ENCODE assay signal across 19 mouse cellular contexts in the genomic region with DNA sequence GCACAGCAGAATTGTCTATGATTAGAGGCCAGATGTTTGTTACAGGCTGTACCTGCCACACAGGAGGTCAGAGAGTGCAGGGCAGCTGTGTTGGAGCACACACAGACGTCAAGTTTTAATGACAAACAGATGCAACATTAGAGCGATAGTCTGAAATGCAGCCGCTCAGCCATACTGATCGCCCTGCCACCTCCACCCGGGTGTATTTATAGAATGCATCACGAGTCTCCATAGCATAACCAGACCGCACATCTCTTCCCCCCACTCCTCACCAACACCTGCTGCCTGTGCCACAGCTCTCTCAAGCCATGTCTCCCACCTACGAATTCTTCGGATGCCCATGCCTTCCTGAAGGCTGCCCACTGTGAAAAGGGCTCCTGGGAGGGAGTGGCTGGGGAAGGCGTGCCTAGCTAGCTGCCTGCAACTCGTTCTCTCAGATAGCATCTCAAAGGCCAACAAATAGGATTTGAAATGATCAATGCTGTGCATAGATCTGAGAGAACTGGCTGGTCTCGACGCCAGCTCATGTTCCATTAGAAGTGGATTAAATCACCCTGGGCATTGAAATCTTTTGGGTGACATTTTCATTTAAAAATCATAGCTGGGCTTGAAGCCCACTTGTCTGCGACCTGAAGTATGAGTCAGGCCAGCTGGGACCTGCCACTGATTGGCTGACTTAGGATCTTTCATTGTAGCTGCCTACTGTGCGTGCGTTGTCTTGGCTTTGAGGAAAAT. TPM values are rescaled to one million over a fixed set of nuclear protein-coding genes. Genes with fewer than 3 reads are reported as not detected.
DNase-seq lines count a peak whose midpoint lies in the region; ATAC-seq and TF ChIP-seq lines count a peak whose summit lies in the region.
"Had no signal": no experiment of that assay in that cellular context is flagged by ENCODE, and none has a peak within 500 bp of the region (broad histone marks: within the 10 kb centered on the region; RNA-seq: fewer than 3 reads in every experiment).

No protein-coding gene starts in this region.

- DNase-seq in layer of hippocampus, adult 2 months (ENCODE audit: low spot score in 2 of 2) = peak in 1 of 2 experiments; percentile 25
- DNase-seq in layer of hippocampus, postnatal 10 days (ENCODE audit: low spot score in 2 of 2) = no peak
- peak; percentile 69 for DNase-seq in MN1 (ENCODE audit: low spot score)
- DNase-seq in ZHBTc4 (ENCODE audit: low read depth, low spot score) = peak; percentile 46
- DNase-seq in lung, postnatal 10 days = no peak
- DNase-seq: cerebellum, adult 11-12 months; cerebellum, postnatal 36 days; kidney, adult 11 months; kidney, postnatal 14 days; layer of hippocampus, postnatal 36 days; liver; lung, adult 18-20 months; spleen, adult 18-20 months had no signal

- H3K27ac ChIP-seq in layer of hippocampus, adult 2 months = peak overlapping the region; percentile 57; the same call in 1 of the 2 replicates
- H3K27ac ChIP-seq in limb, embryonic 13.5 days = no peak overlapping the region
- H3K27ac ChIP-seq: forebrain, embryonic 15.5 days; hindbrain, embryonic 15.5 days; midbrain, embryonic 15.5 days; stomach, embryonic 15.5 days had no signal

- H3K4me2 ChIP-seq in limb, embryonic 13.5 days (replicated peaks) = peak overlapping the region; percentile 40
- H3K4me2 ChIP-seq: forebrain, embryonic 15.5 days; hindbrain, embryonic 15.5 days; midbrain, embryonic 15.5 days; stomach, embryonic 15.5 days had no signal

- H3K9ac ChIP-seq in limb, embryonic 13.5 days = no peak overlapping the region
- H3K9ac ChIP-seq: forebrain, embryonic 15.5 days; hindbrain, embryonic 15.5 days; midbrain, embryonic 15.5 days; stomach, embryonic 15.5 days had no signal

- no peaks in the 10 kb centered on the region for H3K36me3 ChIP-seq in limb, embryonic 13.5 days
- H3K36me3 ChIP-seq: forebrain, embryonic 15.5 days; hindbrain, embryonic 15.5 days; midbrain, embryonic 15.5 days; stomach, embryonic 15.5 days had no signal

- H3K27me3 ChIP-seq in limb, embryonic 13.5 days = no peaks in the 10 kb centered on the region
- H3K27me3 ChIP-seq: stomach, embryonic 15.5 days had no signal

- ATAC-seq in limb, embryonic 13.5 days (ENCODE audit: low FRiP score, low read depth) = no peak
- no peak for ATAC-seq in erythroid progenitor cell, adult 5-6 weeks (replicated peaks; ENCODE audit: low FRiP score, poor library complexity, severe bottlenecking)
- ATAC-seq: forebrain, embryonic 15.5 days; midbrain, embryonic 15.5 days had no signal

- no peak for TF ChIP-seq CTCF in layer of hippocampus, adult 2 months (conservative IDR thresholded peaks at IDR 0.05)

- no peak overlapping the region for H3K4me3 ChIP-seq in layer of hippocampus, adult 2 months
- H3K4me3 ChIP-seq in limb, embryonic 13.5 days = no peak overlapping the region
- H3K4me3 ChIP-seq: forebrain, embryonic 15.5 days; hindbrain, embryonic 15.5 days; midbrain, embryonic 15.5 days; stomach, embryonic 15.5 days had no signal

- WGBS in limb, embryonic 13.5 days = 33% methylated on average over 16 of the region's 16 CpGs

- H3K4me1 ChIP-seq in limb, embryonic 13.5 days = peaks cover 12% of the 10 kb centered on the region
- H3K4me1 ChIP-seq: stomach, embryonic 15.5 days had no signal

- H3K9me3 ChIP-seq in limb, embryonic 13.5 days = no peaks in the 10 kb centered on the region
- H3K9me3 ChIP-seq: forebrain, embryonic 15.5 days; hindbrain, embryonic 15.5 days; midbrain, embryonic 15.5 days; stomach, embryonic 15.5 days had no signal

RNA-seq across cellular contexts. Expression of gene Bag3, which starts 3.9 kb away (rescaled TPM):
- total RNA-seq in layer of hippocampus, adult 2 months (2021) = 10 to 100 TPM; 10.3 to 11.0 TPM
- total RNA-seq in layer of hippocampus, postnatal 10 days (2021) = 1 to 10 TPM; 7.1 to 7.8 TPM
- polyA plus RNA-seq in limb, embryonic 13.5 days (2015; fragmentation: Nextera tagmentation; extraction: Ambion mirVana) = 13.9 and 15.2 TPM in 2 replicates
- total RNA-seq in erythroid progenitor cell, adult 5-6 weeks (2015; ENCODE audit: low replicate concordance) = 1.4 and 2.9 TPM in 2 replicates
- 0.38 and 2.2 TPM in 2 replicates for total RNA-seq in erythroid progenitor cell, adult 5-6 weeks (2017; ENCODE audit: low replicate concordance)

RNA-seq across cellular contexts. Expression of gene Tial1, which starts 58.0 kb away (rescaled TPM):
- total RNA-seq in layer of hippocampus, adult 2 months (2021) = 100 to 1,000 TPM; 111 to 128 TPM
- 100 to 1,000 TPM; 108 to 128 TPM for total RNA-seq in layer of hippocampus, postnatal 10 days (2021)
- 37.1 and 39.6 TPM in 2 replicates for polyA plus RNA-seq in limb, embryonic 13.5 days (2015; fragmentation: Nextera tagmentation; extraction: Ambion mirVana)
- total RNA-seq in erythroid progenitor cell, adult 5-6 weeks (2015; ENCODE audit: low replicate concordance) = 249 and 259 TPM in 2 replicates
- 89.1 and 150 TPM in 2 replicates for total RNA-seq in erythroid progenitor cell, adult 5-6 weeks (2017; ENCODE audit: low replicate concordance)

Comparison
In these comparisons a context has a peak if more than half of its experiments do, and no peak if none do; other contexts are left out.
1. DNase-seq: peak in MN1 (single experiment) and ZHBTc4 (single experiment); none in layer of hippocampus, postnatal 10 days (0 of 2) and lung, postnatal 10 days (single experiment).